Mouse (Mus musculus): ENCODE measurements around the gene Mbip. TPM values are rescaled to one million over a fixed set of nuclear protein-coding genes. Genes with fewer than 3 reads are reported as not detected.

Gene Mbip
- polyA plus RNA-seq, 1 experiment = not detected

DNA sequence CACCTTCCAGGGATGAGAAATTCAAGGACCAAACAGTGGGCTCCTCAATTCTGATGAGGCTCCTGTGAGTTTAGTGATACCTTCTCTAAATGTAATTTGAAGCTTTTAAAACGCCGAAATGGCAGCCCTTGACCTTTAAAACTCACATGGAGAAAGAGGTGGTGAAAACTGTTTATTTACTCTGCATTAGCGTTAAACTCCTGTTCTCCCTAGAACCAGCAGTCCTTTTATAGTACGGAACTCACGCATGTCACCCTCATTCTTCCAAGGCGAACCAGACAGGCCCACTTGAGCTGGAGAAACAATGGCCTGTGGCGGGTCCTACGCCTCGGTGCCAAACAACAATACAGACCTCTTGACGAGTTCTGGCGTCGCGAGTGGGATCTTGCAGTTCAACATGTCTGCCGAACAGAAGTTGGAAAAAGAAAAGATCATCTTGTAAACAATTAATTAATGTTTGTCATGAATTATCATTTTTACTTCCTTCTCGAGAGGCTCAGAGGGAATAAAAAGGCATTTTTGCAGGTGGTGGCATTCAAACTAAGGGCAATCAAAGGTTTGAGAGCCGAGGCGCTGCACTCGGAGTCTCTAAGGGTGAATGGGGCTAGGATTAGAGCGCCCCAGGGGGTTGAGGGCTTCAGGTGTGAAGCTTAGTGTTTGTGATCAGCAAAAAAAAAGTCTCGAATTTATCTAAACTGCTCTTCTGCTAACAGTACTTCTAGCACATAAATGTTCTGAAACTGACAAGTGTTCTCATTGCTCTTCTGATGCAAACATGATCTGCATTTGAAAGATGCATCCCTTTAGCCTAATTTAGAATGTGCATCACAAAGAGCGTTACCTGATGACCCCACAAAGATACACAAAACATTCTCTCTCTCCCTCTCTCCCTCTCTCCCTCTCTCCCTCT lies 47.5 kb downstream of the Mbip start:
- Histone ChIP-seq H3K27ac (ENCODE audit: insufficient read depth, low read depth, low read length) (no peak overlapping the region), H3K4me1 (ENCODE audit: control insufficient read depth, insufficient read depth, low read length) (peaks cover 9% of the 10 kb centered on the region), H3K4me3 (ENCODE audit: insufficient read depth, low read depth, low read length) (no peak overlapping the region)
- 43% methylated on average over 21 of the region's 21 CpGs for WGBS
- TF ChIP-seq CTCF (IDR thresholded peaks at IDR 0.05; ENCODE audit: insufficient read depth, low read depth, low read length) (no peak), POLR2A (IDR thresholded peaks at IDR 0.05; ENCODE audit: insufficient read depth, low read depth, low read length) (no peak)

DNA sequence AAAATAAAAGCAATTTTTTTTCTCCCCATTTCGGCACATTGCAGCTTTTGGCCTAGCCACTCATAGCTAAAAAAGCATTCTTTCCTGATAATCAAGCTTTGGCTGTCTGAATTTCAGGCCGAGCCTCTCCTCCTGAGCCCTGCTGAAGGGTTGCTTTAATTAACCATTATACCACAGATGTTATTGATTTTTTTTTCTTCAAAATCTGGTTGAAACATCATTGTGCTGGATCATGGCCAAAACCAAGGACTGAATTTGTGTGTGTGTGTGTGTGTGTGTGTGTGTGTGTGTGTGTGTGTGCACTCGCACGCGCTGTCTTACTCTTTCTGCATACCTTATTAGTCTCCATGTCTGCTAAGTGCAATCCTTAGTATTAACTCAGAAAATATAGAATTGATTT lies 48.6 kb downstream of the Mbip start:
- H3K4me3 ChIP-seq (ENCODE audit: insufficient read depth, low read depth, low read length) = no peak overlapping the region
- WGBS = 91% methylated on average over 5 of the region's 5 CpGs
- TF ChIP-seq POLR2A (IDR thresholded peaks at IDR 0.05; ENCODE audit: insufficient read depth, low read depth, low read length) = no peak
- no peak for TF ChIP-seq CTCF (IDR thresholded peaks at IDR 0.05; ENCODE audit: insufficient read depth, low read depth, low read length)
- H3K27ac ChIP-seq (ENCODE audit: insufficient read depth, low read depth, low read length) = no peak overlapping the region
- H3K4me1 ChIP-seq (ENCODE audit: control insufficient read depth, insufficient read depth, low read length) = peaks cover 9% of the 10 kb centered on the region

DNA sequence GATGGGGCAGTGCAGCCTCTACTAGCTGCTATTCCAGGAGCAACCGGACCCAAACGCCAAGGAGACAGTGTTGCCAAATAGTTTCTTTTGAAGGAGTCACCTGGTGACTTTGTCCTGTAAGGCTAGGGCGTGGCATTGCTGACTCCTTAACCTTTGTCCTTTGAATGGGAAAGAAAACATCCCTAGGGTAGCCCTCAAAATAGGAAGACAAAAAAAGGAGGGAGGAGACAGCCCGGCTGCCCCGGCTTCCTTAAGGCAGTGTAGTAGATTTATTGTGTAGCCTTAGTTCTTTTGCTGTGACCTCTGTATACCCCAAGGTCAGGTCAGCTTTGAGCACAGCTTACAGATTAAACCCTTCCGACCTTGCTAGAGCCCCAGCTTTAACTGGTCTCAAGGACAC lies 49.2 kb downstream of the Mbip start:
- 81% methylated on average over 6 of the region's 6 CpGs for WGBS
- no peak for TF ChIP-seq POLR2A (IDR thresholded peaks at IDR 0.05; ENCODE audit: insufficient read depth, low read depth, low read length)
- no peak for TF ChIP-seq CTCF (IDR thresholded peaks at IDR 0.05; ENCODE audit: insufficient read depth, low read depth, low read length)
- no peak overlapping the region for H3K4me3 ChIP-seq (ENCODE audit: insufficient read depth, low read depth, low read length)
- peaks cover 4% of the 10 kb centered on the region for H3K4me1 ChIP-seq (ENCODE audit: control insufficient read depth, insufficient read depth, low read length)
- no peak overlapping the region for H3K27ac ChIP-seq (ENCODE audit: insufficient read depth, low read depth, low read length)

DNA sequence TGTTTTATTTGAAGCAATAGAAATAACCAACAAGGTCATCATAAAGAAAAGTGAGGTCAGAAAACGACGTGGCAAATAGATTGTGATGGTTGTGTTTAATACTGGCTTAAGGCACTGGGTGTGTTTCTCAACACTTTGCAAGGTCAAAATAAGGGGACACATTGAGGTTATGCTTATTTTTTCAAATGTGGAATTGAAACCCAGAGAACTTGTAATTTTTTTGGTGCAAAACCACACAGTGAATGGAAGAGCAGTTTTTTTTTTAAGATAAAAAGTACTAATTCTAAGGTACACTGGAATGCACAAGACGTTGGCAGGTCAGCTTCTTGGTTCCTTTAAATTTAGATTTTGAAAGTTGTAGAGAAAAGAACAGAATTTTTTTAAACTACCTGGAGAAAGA lies 50.5 kb downstream of the Mbip start:
- 86% methylated on average over 3 of the region's 3 CpGs for WGBS
- TF ChIP-seq POLR2A (IDR thresholded peaks at IDR 0.05; ENCODE audit: insufficient read depth, low read depth, low read length) (no peak), CTCF (IDR thresholded peaks at IDR 0.05; ENCODE audit: insufficient read depth, low read depth, low read length) (no peak)
- Histone ChIP-seq H3K27ac (ENCODE audit: insufficient read depth, low read depth, low read length) (no peak overlapping the region), H3K4me3 (ENCODE audit: insufficient read depth, low read depth, low read length) (no peak overlapping the region), H3K4me1 (ENCODE audit: control insufficient read depth, insufficient read depth, low read length) (peaks cover 2% of the 10 kb centered on the region)

DNA sequence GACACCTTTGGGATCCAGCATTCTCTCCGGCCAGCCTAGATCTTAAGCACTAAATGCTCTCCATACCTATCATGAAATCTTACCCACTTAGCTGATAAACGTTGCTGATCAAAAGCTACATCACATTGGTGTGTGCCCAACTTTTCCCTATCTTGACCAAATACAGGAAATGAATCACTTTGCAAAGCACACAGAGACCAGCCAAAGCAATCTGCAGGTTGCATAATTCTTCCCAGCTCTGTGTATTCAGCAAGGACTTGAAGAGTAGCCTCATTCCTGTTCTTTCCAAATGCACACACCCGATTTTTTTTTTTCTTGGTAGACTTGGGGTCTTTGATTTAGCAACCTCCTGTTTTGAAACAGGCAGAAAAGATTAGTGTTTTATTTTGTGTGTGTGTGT lies 57.1 kb downstream of the Mbip start:
- H3K27ac ChIP-seq (ENCODE audit: insufficient read depth, low read depth, low read length) = no peak overlapping the region

DNA sequence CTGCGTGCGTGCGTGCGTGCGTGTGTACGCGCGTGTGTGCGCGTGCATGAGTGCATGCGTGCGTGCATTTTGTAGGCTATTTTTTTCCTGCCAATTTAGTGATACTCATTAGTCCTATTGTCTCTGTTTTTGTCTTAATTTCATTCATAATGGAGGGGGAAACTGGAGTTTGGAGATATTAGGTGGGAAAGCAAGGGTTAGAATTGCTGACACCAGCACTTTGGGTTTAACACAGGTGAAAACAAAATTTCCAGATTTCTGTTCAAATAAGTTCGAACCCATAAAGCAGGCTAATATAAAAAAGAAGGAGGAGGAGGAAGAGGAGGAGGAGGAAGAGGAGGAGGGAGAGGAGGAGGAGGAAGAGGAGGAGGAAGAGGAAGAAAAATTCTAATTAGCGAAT lies 58.9 kb downstream of the Mbip start:
- Histone ChIP-seq H3K4me3 (ENCODE audit: insufficient read depth, low read depth, low read length) (no peak overlapping the region), H3K4me1 (ENCODE audit: control insufficient read depth, insufficient read depth, low read length) (no peaks in the 10 kb centered on the region), H3K27ac (ENCODE audit: insufficient read depth, low read depth, low read length) (no peak overlapping the region)
- TF ChIP-seq POLR2A (IDR thresholded peaks at IDR 0.05; ENCODE audit: insufficient read depth, low read depth, low read length) (no peak), CTCF (IDR thresholded peaks at IDR 0.05; ENCODE audit: insufficient read depth, low read depth, low read length) (no peak)
- WGBS = 96% methylated on average over 14 of the region's 14 CpGs

More for the DNA sequence above, 57.1 kb downstream of the Mbip start:
- H3K4me1 ChIP-seq (ENCODE audit: control insufficient read depth, insufficient read depth, low read length) = no peaks in the 10 kb centered on the region
- no peak for TF ChIP-seq POLR2A (IDR thresholded peaks at IDR 0.05; ENCODE audit: insufficient read depth, low read depth, low read length)
- H3K4me3 ChIP-seq (ENCODE audit: insufficient read depth, low read depth, low read length) = no peak overlapping the region
- WGBS = 84% methylated on average over 3 of the region's 3 CpGs

DNA sequence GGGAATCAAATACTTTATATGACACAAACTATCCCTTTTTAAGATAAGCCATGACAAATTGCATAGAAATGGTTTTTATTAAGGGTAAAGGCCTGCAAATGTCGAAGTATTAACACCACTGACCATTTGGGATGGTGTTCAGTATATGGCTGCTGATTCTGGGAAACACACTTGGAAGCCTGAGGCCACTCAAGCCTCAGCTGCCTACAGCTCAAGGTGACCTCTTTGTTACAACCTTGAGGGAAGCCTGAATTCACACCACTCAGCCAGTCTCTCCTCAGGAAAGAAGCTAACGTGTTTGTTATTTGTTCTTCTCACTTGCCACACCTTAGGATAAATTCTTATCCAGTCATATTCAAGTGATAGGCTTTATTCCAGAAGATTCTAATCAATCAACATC lies 61.5 kb downstream of the Mbip start:
- TF ChIP-seq POLR2A (IDR thresholded peaks at IDR 0.05; ENCODE audit: insufficient read depth, low read depth, low read length) (no peak), CTCF (IDR thresholded peaks at IDR 0.05; ENCODE audit: insufficient read depth, low read depth, low read length) (no peak)
- 84% methylated on average over 2 of the region's 2 CpGs for WGBS
- Histone ChIP-seq H3K4me3 (ENCODE audit: insufficient read depth, low read depth, low read length) (no peak overlapping the region), H3K27ac (ENCODE audit: insufficient read depth, low read depth, low read length) (no peak overlapping the region), H3K4me1 (ENCODE audit: control insufficient read depth, insufficient read depth, low read length) (no peaks in the 10 kb centered on the region)

DNA sequence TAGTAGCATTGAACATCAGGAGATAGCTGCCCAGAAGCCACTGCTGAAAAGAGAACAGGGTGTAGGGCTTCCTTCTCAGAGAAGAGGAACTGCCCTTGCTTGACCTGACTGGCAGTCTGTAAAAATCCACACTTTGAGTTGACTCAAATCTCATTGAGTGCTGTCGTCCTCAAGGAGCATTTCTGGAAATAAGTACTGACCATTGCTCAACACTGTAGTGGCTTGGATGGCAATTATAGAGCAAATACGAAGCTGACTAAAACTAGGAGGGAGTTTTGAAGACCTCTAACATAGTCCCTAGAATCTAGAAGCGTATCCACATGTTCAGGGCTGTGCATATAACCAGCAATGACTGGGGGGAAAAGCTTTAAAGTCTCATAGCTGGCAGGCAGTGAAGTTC lies 64.0 kb downstream of the Mbip start:
- WGBS = 93% methylated on average over 3 of the region's 3 CpGs
- H3K4me3 ChIP-seq (ENCODE audit: insufficient read depth, low read depth, low read length) = no peak overlapping the region
- no peak for TF ChIP-seq CTCF (IDR thresholded peaks at IDR 0.05; ENCODE audit: insufficient read depth, low read depth, low read length)
- TF ChIP-seq POLR2A (IDR thresholded peaks at IDR 0.05; ENCODE audit: insufficient read depth, low read depth, low read length) = no peak
- H3K4me1 ChIP-seq (ENCODE audit: control insufficient read depth, insufficient read depth, low read length) = no peaks in the 10 kb centered on the region
- no peak overlapping the region for H3K27ac ChIP-seq (ENCODE audit: insufficient read depth, low read depth, low read length)

Other genes starting within 250 kb of the Mbip start
- not detected in 2 replicates for gene Nkx2-1, start 191.0 kb upstream of the Mbip start, polyA plus RNA-seq (2012; ENCODE audit: insufficient read depth, insufficient read length, low replicate concordance, missing spikeins)

Measured in olfactory bulb, adult 2 months (tissue).